Mouse (Mus musculus) induced T-regulatory cell, adult 2 months (primary cell): ENCODE measurements around the gene Uvrag.

Source experiments
- DNase-seq: peaks from one replicate; pipeline ENCODE4 v3.0.0-alpha.2; 2012; ENCODE audit warnings: low read depth

Uvrag gene

GRCm38 (mm10) chr7:99140984-99141918 lies at the start of gene Uvrag:
Gene Uvrag, minus strand, starts transcription at chr7:99141141.
- DNase-seq, result peak; percentile 99

GRCm38 (mm10) chr7:99189885-99190284 lies 48.9 kb upstream of the Uvrag start:
- peak; percentile 69 for DNase-seq

- DNase-seq, result no peak
Measured at GRCm38 (mm10) chr7:99188630-99189029, 47.7 kb upstream of the Uvrag start.

GRCm38 (mm10) chr7:99187451-99187850 lies 46.5 kb upstream of the Uvrag start:
- DNase-seq, result no peak

DNA sequence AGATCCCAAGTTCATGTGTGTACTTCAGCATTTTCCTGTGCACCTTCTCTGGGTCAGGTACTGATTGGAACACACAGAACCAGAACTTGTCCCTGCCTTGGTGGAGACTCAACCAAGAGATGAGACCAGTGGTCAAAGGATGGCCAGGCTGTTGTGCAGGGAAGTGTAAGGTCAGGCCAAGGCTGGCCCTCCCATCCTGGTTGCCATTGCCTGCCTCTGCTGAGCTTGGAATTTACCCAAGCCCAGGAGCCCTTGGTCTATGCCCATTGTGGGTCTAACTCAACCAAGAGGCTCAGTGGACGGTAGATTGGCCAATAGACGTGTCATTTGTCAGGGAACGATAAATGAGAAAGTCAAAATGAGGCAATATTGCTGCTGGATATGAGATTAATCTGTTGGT lies 44.5 kb upstream of the Uvrag start:
- DNase-seq, result no peak

- DNase-seq, result peak; percentile 40
Measured at GRCm38 (mm10) chr7:99183751-99184150, 42.8 kb upstream of the Uvrag start.

DNA sequence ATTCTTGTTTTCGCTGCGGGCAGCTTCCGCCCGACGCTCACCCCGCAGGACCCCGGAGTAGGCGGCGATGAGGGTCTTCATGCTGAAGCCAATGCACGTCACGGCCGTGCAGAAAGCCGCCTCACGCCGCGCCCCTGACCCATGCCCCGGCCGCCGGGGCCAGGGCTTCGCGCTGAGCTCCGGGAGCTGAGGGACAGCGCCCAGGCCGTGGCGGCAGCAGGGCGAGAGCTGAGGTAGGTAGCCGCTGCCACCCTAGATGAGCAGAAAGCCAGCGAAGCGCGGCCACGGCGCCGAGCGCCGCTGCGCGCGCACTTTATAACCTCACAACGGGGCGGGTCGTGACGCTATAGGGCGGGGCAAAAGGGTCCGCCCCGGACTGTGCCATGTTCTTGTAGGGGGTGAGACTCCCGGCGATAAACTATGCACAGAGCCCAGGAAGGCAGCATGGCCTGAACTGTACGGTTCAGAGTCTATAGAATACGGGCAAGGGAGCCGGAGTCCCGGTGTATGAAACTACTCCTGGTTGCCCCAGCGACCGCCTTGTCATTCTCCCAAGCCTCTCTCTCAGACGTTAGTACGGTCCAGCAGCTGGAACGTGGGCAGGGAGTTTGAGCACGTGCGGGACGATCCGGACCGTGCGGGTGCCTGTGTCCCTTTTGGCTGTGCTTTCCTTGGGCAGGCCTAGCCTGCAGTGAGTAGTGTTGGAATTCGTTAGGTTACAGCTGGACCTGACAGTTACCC lies 41.7 kb upstream of the Uvrag start, which contains the start of gene Dgat2:
TSS of gene Dgat2 (minus strand) at position 288 of the 741 bp plus-strand sequence.
- DNase-seq, result peak; percentile 97

- peak; percentile 50 for DNase-seq
Measured at GRCm38 (mm10) chr7:99181619-99182431, 40.9 kb upstream of the Uvrag start.

DNA sequence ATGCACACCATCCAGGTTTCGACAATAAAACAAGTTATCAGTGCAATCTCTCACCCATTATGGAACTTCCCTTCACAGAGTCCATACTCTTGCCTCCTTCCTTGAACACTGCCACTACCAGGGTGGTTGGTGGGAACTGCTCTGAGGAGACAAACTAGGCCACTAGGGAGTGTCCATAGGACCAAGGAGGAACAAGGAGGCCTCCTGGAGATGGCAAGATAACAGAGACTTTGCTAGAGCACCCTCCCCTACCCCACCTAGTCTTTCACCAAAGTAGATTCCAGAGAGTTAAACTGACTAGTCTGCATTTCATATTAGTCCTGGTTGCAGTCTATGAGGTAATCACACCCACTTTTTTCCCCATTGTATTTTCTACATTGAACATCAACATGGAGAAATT lies 39.2 kb upstream of the Uvrag start:
- DNase-seq, result no peak

DNA sequence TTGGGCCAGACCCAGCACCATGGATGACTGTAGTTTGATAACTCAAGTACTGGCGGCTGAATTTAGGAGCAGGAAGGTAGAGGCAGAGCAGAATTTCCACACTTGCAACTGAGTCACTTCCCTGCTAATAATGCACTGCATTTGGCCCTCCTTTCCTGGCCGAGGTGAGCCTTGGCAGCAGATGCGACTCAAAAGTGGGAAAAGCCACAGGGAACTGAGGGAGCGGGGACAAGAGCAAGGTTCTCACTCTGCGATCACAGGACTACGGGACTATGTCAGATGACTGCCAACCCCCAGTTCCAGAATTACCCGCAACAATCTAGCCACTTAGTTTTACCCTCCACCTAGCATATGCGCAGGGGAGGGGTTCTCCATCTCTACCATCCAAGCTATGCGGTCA lies 38.3 kb upstream of the Uvrag start:
- DNase-seq, result no peak

GRCm38 (mm10) chr7:99177386-99177785 lies 36.4 kb upstream of the Uvrag start:
- no peak for DNase-seq

DNA sequence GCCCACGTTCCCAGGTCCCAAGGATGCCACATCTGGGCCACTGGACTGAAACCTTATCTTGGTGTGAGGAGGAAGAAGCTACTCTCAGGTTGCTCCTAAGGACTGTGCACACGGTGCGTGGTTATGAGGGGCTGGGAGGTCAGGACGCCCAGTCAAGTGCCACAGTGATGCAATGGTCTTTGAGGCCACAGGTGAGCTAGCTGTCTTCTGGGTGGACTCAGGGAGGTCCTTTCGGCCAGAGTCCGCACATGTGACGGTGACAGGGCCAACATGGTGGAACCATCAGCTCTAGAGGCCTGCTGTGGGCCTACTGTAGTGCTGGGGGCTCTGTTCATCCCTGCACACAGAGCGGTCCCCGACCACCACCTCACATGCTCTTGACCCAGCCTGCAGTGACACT lies 34.7 kb upstream of the Uvrag start:
- DNase-seq, result no peak

DNA sequence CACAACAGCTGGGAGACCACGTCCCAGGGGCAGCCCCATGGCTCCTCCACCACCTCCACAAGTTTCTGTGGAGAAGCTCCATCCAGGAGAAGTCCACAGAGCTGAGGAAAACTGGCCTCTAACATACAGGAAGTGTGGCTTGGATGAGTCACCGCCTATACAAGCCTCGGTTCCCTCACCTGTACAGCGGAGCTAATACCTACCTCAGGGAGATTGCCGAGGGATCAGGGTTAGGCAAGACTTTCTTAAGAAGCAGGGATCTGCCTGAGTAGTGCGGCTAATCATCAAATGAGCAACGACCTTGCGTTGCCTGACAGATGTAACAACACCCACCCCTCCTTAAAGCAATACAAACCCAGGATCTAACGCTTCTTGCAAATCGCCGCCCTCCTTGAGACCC lies 34.2 kb upstream of the Uvrag start:
- DNase-seq, result no peak

GRCm38 (mm10) chr7:99174006-99174405 lies 33.1 kb upstream of the Uvrag start:
- DNase-seq, result no peak

GRCm38 (mm10) chr7:99172898-99173297 lies 32.0 kb upstream of the Uvrag start:
- DNase-seq, result no peak

GRCm38 (mm10) chr7:99171730-99172463 lies 31.0 kb upstream of the Uvrag start:
- DNase-seq, result no peak

- no peak for DNase-seq
Measured at GRCm38 (mm10) chr7:99170519-99170918, 29.6 kb upstream of the Uvrag start.

- DNase-seq, result no peak
Measured at GRCm38 (mm10) chr7:99169717-99170403, 28.9 kb upstream of the Uvrag start.

DNA sequence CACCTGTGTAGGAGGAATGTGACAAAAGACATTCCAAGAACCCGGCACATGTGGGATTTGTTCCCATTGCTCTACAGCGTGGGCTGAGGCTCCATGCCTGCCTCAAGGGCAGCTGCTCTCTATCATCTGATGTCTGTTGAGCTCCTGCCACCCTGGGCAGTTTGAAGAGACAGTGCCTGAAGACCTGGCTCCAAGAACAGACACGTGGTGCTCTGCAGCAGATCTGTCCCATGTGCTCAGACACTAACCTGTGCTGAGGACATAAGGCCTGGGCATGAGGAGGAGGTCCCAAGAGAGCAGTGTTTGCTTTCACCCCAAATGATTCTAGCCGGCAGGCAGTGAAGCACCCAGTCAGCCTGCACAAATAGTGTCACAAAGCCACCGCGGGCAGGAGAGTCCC lies 27.8 kb upstream of the Uvrag start:
- no peak for DNase-seq

- no peak for DNase-seq
Measured at GRCm38 (mm10) chr7:99167939-99168338, 27.0 kb upstream of the Uvrag start.

DNA sequence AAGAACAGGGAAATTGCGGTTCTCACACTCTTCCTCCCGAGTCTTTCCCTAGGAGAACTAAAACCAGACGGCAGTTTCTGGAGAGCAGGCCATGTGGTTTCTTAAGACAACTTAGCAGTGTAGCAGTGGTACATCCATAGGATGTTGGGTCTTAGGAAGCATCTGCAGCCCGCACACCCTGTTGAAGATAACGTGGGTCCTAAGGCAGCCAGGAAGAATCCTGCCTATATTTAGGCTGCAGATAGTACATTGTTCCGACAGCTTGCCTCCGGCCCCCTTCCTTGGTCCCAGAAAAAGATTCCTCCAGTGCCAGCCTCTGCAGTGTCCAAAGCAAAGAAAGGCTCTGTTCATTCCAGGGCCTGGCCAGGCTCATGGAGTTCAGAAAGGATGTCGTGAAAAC lies 25.2 kb upstream of the Uvrag start:
- DNase-seq, result no peak
